Mouse (Mus musculus) spleen, postnatal 14 days (tissue): ENCODE results near the gene Eif4g3.

ENCODE experiments used
- DNase-seq, 2 experiments: peaks; one replicate each; pipeline ENCODE4 v3.0.0; 2021 to 2022; ENCODE audit warnings: low spot score in 2 of 2

Eif4g3 gene

GRCm38 (mm10) chr4:138063372-138064265 lies 70.8 kb downstream of the Eif4g3 start:
- DNase-seq, result no peak

- DNase-seq, result no peak
These were observed 72.2 kb downstream of the Eif4g3 start for GRCm38 (mm10) chr4:138064882-138065592.

GRCm38 (mm10) chr4:138065593-138066169 lies 72.9 kb downstream of the Eif4g3 start:
- no peak for DNase-seq

- DNase-seq, result no peak
These were observed 73.6 kb downstream of the Eif4g3 start for GRCm38 (mm10) chr4:138066421-138066820.

- no peak for DNase-seq
These were observed 75.0 kb downstream of the Eif4g3 start for GRCm38 (mm10) chr4:138067858-138068257.

GRCm38 (mm10) chr4:138068598-138068997 lies 75.8 kb downstream of the Eif4g3 start:
- DNase-seq, result no peak

- no peak for DNase-seq
These were observed 76.5 kb downstream of the Eif4g3 start for GRCm38 (mm10) chr4:138069371-138069770.

GRCm38 (mm10) chr4:138071497-138071896 lies 78.7 kb downstream of the Eif4g3 start:
- DNase-seq, result no peak

- DNase-seq, result no peak
These were observed 80.3 kb downstream of the Eif4g3 start for GRCm38 (mm10) chr4:138073086-138073485.

GRCm38 (mm10) chr4:138073531-138073930 lies 80.7 kb downstream of the Eif4g3 start:
- DNase-seq, result no peak

- DNase-seq, result no peak
These were observed 82.2 kb downstream of the Eif4g3 start for GRCm38 (mm10) chr4:138074896-138075584.

- no peak for DNase-seq
These were observed 85.0 kb downstream of the Eif4g3 start for GRCm38 (mm10) chr4:138077663-138078295.

- no peak for DNase-seq
These were observed 86.4 kb downstream of the Eif4g3 start for GRCm38 (mm10) chr4:138079234-138079633.

GRCm38 (mm10) chr4:138082466-138082865 lies 89.6 kb downstream of the Eif4g3 start:
- DNase-seq, result no peak

GRCm38 (mm10) chr4:138084103-138084502 lies 91.3 kb downstream of the Eif4g3 start:
- no peak for DNase-seq

- no peak for DNase-seq
These were observed 92.2 kb downstream of the Eif4g3 start for GRCm38 (mm10) chr4:138084851-138085573.

- DNase-seq, result no peak
These were observed 94.1 kb downstream of the Eif4g3 start for GRCm38 (mm10) chr4:138086949-138087348.

- DNase-seq, result no peak
These were observed 96.7 kb downstream of the Eif4g3 start for GRCm38 (mm10) chr4:138089512-138089911.

GRCm38 (mm10) chr4:138091562-138092194 lies 98.9 kb downstream of the Eif4g3 start:
- DNase-seq, result no peak

GRCm38 (mm10) chr4:138100456-138100855 lies 107.6 kb downstream of the Eif4g3 start:
- DNase-seq, result no peak
